Comparison of ENCODE assay signal across 8 mouse cellular contexts in genomic region chr5:139364911-139365571, GRCm38 (mm10). TPM values are rescaled to one million over a fixed set of nuclear protein-coding genes. Genes with fewer than 3 reads are reported as not detected.
DNase-seq lines count a peak whose midpoint lies in the region; ATAC-seq and TF ChIP-seq lines count a peak whose summit lies in the region.
"Had no signal": no experiment of that assay in that cellular context is flagged by ENCODE, and none has a peak within 500 bp of the region (broad histone marks: within the 10 kb centered on the region; RNA-seq: fewer than 3 reads in every experiment).

No protein-coding gene starts in this region.

- DNase-seq in right cerebral cortex, postnatal 10 days (ENCODE audit: low spot score in 2 of 2) = peak; percentile 70 to 81
- no peak for DNase-seq in right cerebral cortex, adult 2 months (ENCODE audit: low spot score in 2 of 2)
- peak; percentile 44 for DNase-seq in heart, postnatal 4 days
- no peak for DNase-seq in cerebellum, adult 11 months
- no peak for DNase-seq in embryo, embryonic 11 days

- WGBS in liver, embryonic 15.5 days (ENCODE audit: insufficient replicate concordance) = 38% methylated on average over 5 of the region's 5 CpGs
- 41% methylated on average over 5 of the region's 5 CpGs for WGBS in olfactory bulb, adult 2 months

- peaks cover 62% of the 10 kb centered on the region for H3K4me1 ChIP-seq in liver, embryonic 15.5 days (replicated peaks)
- H3K4me1 ChIP-seq in olfactory bulb, adult 2 months (ENCODE audit: control insufficient read depth, insufficient read depth, low read length) = peaks cover 20% of the 10 kb centered on the region

- H3K9me3 ChIP-seq in liver, embryonic 15.5 days (replicated peaks) = no peaks in the 10 kb centered on the region

- TF ChIP-seq POLR2A in olfactory bulb, adult 2 months (IDR thresholded peaks at IDR 0.05; ENCODE audit: insufficient read depth, low read depth, low read length) = no peak

- no peaks in the 10 kb centered on the region for H3K36me3 ChIP-seq in liver, embryonic 15.5 days (replicated peaks)

- peak overlapping the region; percentile 82 for H3K27ac ChIP-seq in liver, embryonic 15.5 days (replicated peaks)
- H3K27ac ChIP-seq in olfactory bulb, adult 2 months (ENCODE audit: insufficient read depth, low read depth, low read length) = 0 out of 2 replicates have a peak overlapping the region, but pooled peaks have one; percentile 17

- no peaks in the 10 kb centered on the region for H3K27me3 ChIP-seq in liver, embryonic 15.5 days

- H3K9ac ChIP-seq in liver, embryonic 15.5 days = 0 out of 2 replicates have a peak overlapping the region, but pooled peaks have one; percentile 7

- peak overlapping the region; percentile 43 for H3K4me2 ChIP-seq in liver, embryonic 15.5 days

- TF ChIP-seq CTCF in olfactory bulb, adult 2 months (IDR thresholded peaks at IDR 0.05; ENCODE audit: insufficient read depth, low read depth, low read length) = no peak

- ATAC-seq in liver, embryonic 15.5 days (ENCODE audit: insufficient read depth) = peak; percentile 17; the same call in 1 of the 2 replicates

- no peak overlapping the region for H3K4me3 ChIP-seq in liver, embryonic 15.5 days (replicated peaks)
- H3K4me3 ChIP-seq in olfactory bulb, adult 2 months (ENCODE audit: insufficient read depth, low read depth, low read length) = no peak overlapping the region

RNA-seq across cellular contexts. Expression of gene Gpr146, which starts 12.5 kb away (rescaled TPM):
- 10 to 100 TPM; 23.3 to 28.2 TPM for total RNA-seq in heart, postnatal 4 days (2021)
- polyA plus RNA-seq in liver, embryonic 15.5 days (2015; fragmentation: Nextera tagmentation; extraction: Ambion mirVana) = 25.0 and 26.4 TPM in 2 replicates
- polyA plus RNA-seq in olfactory bulb, adult 2 months (2012; ENCODE audit: insufficient read depth, insufficient read length, low replicate concordance, missing spikeins) = not detected in 2 replicates

RNA-seq across cellular contexts. Expression of gene Cyp2w1, which starts 12.6 kb away (rescaled TPM):
- not detected for total RNA-seq in heart, postnatal 4 days (2021)
- not detected in 2 replicates for polyA plus RNA-seq in liver, embryonic 15.5 days (2015; fragmentation: Nextera tagmentation; extraction: Ambion mirVana)
- polyA plus RNA-seq in olfactory bulb, adult 2 months (2012; ENCODE audit: insufficient read depth, insufficient read length, low replicate concordance, missing spikeins) = not detected in 2 replicates
- total RNA-seq: left cerebral cortex, postnatal 14 days had no signal

RNA-seq across cellular contexts. Expression of gene Cox19, which starts 13.8 kb away (rescaled TPM):
- total RNA-seq in heart, postnatal 4 days (2021) = 10 to 100 TPM; 76.9 to 79.3 TPM
- polyA plus RNA-seq in liver, embryonic 15.5 days (2015; fragmentation: Nextera tagmentation; extraction: Ambion mirVana) = 44.3 and 49.3 TPM in 2 replicates
- polyA plus RNA-seq in olfactory bulb, adult 2 months (2012; ENCODE audit: insufficient read depth, insufficient read length, low replicate concordance, missing spikeins) = not detected in 2 replicates

RNA-seq across cellular contexts. Expression of gene Adap1, which starts 39.6 kb away (rescaled TPM):
- total RNA-seq in heart, postnatal 4 days (2021) = 1 to 10 TPM; 1.8 to 2.4 TPM
- 4.3 and 5.2 TPM in 2 replicates for polyA plus RNA-seq in liver, embryonic 15.5 days (2015; fragmentation: Nextera tagmentation; extraction: Ambion mirVana)
- not detected in 2 replicates for polyA plus RNA-seq in olfactory bulb, adult 2 months (2012; ENCODE audit: insufficient read depth, insufficient read length, low replicate concordance, missing spikeins)

RNA-seq across cellular contexts. Expression of gene C130050O18Rik, which starts 40.0 kb away (rescaled TPM):
- total RNA-seq in heart, postnatal 4 days (2021) = under 1 TPM; 0.47 to 0.74 TPM
- polyA plus RNA-seq in liver, embryonic 15.5 days (2015; fragmentation: Nextera tagmentation; extraction: Ambion mirVana) = 1.9 and 2.4 TPM in 2 replicates
- polyA plus RNA-seq in olfactory bulb, adult 2 months (2012; ENCODE audit: insufficient read depth, insufficient read length, low replicate concordance, missing spikeins) = not detected in 2 replicates

Comparison
In these comparisons a context has a peak if more than half of its experiments do, and no peak if none do; other contexts are left out.
1. DNase-seq: peak in right cerebral cortex, postnatal 10 days (2 of 2) and heart, postnatal 4 days (single experiment); none in right cerebral cortex, adult 2 months (0 of 2), cerebellum, adult 11 months (single experiment) and embryo, embryonic 11 days (single experiment).
2. RNA of gene Gpr146, which starts 12.5 kb away (polyA plus RNA-seq): 25.0 to 26.4 TPM in liver, embryonic 15.5 days; not detected in olfactory bulb, adult 2 months; every median in the first group is over 10 times any median in the second.
3. RNA of gene Cox19, which starts 13.8 kb away (polyA plus RNA-seq): 44.3 to 49.3 TPM in liver, embryonic 15.5 days; not detected in olfactory bulb, adult 2 months; every median in the first group is over 10 times any median in the second.